ENCODE assay signal across 10 mouse cellular contexts in genomic region chr14:55177274-55177673, GRCm38 (mm10). TPM values are rescaled to one million over a fixed set of nuclear protein-coding genes. Genes with fewer than 3 reads are reported as not detected.
DNase-seq lines count a peak whose midpoint lies in the region; ATAC-seq and TF ChIP-seq lines count a peak whose summit lies in the region.
"Had no signal": no experiment of that assay in that cellular context is flagged by ENCODE, and none has a peak within 500 bp of the region (broad histone marks: within the 10 kb centered on the region; RNA-seq: fewer than 3 reads in every experiment).

No protein-coding gene starts in this region.

- H3K27me3 ChIP-seq in embryonic facial prominence, embryonic 11.5 days (ENCODE audit: control insufficient read depth, insufficient read depth, low read length) = no peaks in the 10 kb centered on the region
- H3K27me3 ChIP-seq in lung, postnatal 0 days (replicated peaks; ENCODE audit: insufficient read depth, low read length) = no peaks in the 10 kb centered on the region

- H3K27ac ChIP-seq in embryonic facial prominence, embryonic 11.5 days (replicated peaks; ENCODE audit: low read depth, low read length) = no peak overlapping the region
- H3K27ac ChIP-seq in lung, postnatal 0 days (ENCODE audit: low read length) = no peak overlapping the region
- H3K27ac ChIP-seq: neural tube, embryonic 12.5 days had no signal

- peak; percentile 80 for TF ChIP-seq CTCF in lung, postnatal 0 days (IDR thresholded peaks at IDR 0.05)

- H3K9me3 ChIP-seq in embryonic facial prominence, embryonic 11.5 days (replicated peaks; ENCODE audit: control insufficient read depth, low read length) = no peaks in the 10 kb centered on the region
- no peaks in the 10 kb centered on the region for H3K9me3 ChIP-seq in lung, postnatal 0 days (ENCODE audit: low read length)
- H3K9me3 ChIP-seq: neural tube, embryonic 12.5 days had no signal

- H3K4me3 ChIP-seq in embryonic facial prominence, embryonic 11.5 days (ENCODE audit: low read depth, low read length) = no peak overlapping the region
- no peak overlapping the region for H3K4me3 ChIP-seq in lung, postnatal 0 days (ENCODE audit: low read depth, low read length)
- H3K4me3 ChIP-seq: neural tube, embryonic 12.5 days had no signal

- no peak overlapping the region for H3K4me2 ChIP-seq in embryonic facial prominence, embryonic 11.5 days (ENCODE audit: low read depth, low read length)
- no peak overlapping the region for H3K4me2 ChIP-seq in lung, postnatal 0 days (replicated peaks; ENCODE audit: low read depth, low read length)
- H3K4me2 ChIP-seq: neural tube, embryonic 12.5 days had no signal

- no peaks in the 10 kb centered on the region for H3K4me1 ChIP-seq in embryonic facial prominence, embryonic 11.5 days (ENCODE audit: control insufficient read depth, insufficient read depth, low read length)
- H3K4me1 ChIP-seq in lung, postnatal 0 days (ENCODE audit: insufficient read depth, low read depth, low read length) = no peaks in the 10 kb centered on the region
- H3K4me1 ChIP-seq: neural tube, embryonic 12.5 days had no signal

- 34% methylated on average over 5 of the region's 5 CpGs for WGBS in embryonic facial prominence, embryonic 11.5 days
- 32% methylated on average over 5 of the region's 5 CpGs for WGBS in lung, postnatal 0 days

- DNase-seq in CD4-positive, CD25-positive, alpha-beta regulatory T cell, adult 2 months (ENCODE audit: low read depth, low spot score) = peak; percentile 69
- peak; percentile 61 for DNase-seq in A20 (ENCODE audit: low read depth, low spot score)
- peak; percentile 77 to 82 for DNase-seq in adrenal gland, postnatal 36 days
- peak; percentile 55 for DNase-seq in embryonic facial prominence, embryonic 11.5 days (ENCODE audit: low spot score)
- DNase-seq in kidney, postnatal 14 days = peak; percentile 58
- peak; percentile 41 for DNase-seq in lung, postnatal 0 days (ENCODE audit: low spot score)
- DNase-seq in right cerebral cortex, postnatal 36 days (ENCODE audit: low spot score in 2 of 2) = peak; percentile 45 to 50

- ATAC-seq in CD4-positive, CD25-positive, alpha-beta regulatory T cell, adult 4 months = no peak
- no peak for ATAC-seq in embryonic facial prominence, embryonic 11.5 days (replicated peaks; ENCODE audit: insufficient number of reproducible peaks, low FRiP score, low TSS enrichment, low read depth)
- no peak for ATAC-seq in lung, postnatal 0 days

- no peak overlapping the region for H3K9ac ChIP-seq in embryonic facial prominence, embryonic 11.5 days (replicated peaks; ENCODE audit: low read length)
- H3K9ac ChIP-seq in lung, postnatal 0 days (replicated peaks; ENCODE audit: low read depth) = no peak overlapping the region
- H3K9ac ChIP-seq: neural tube, embryonic 12.5 days had no signal

- H3K36me3 ChIP-seq in embryonic facial prominence, embryonic 11.5 days (replicated peaks; ENCODE audit: control insufficient read depth, insufficient read depth, low read depth, low read length) = no peaks in the 10 kb centered on the region
- H3K36me3 ChIP-seq in lung, postnatal 0 days (ENCODE audit: insufficient read depth, low read length) = no peaks in the 10 kb centered on the region
- H3K36me3 ChIP-seq: neural tube, embryonic 12.5 days had no signal

- no peak for TF ChIP-seq EP300 in lung, postnatal 0 days (IDR thresholded peaks at IDR 0.05)

RNA-seq across cellular contexts. Expression of gene Dhrs2, which starts 44.5 kb away (rescaled TPM):
- polyA plus RNA-seq in CD4-positive, CD25-positive, alpha-beta regulatory T cell, adult 4 months (2017; shearing (Covaris generic)) = not detected
- not detected for total RNA-seq in adrenal gland, postnatal 36 days (2021)
- 0.52 TPM in 1 of 2 replicates, not detected in the other for polyA plus RNA-seq in embryonic facial prominence, embryonic 11.5 days (2014; fragmentation: Nextera tagmentation; extraction: Ambion mirVana)
- 0.23 TPM in 1 of 2 replicates, not detected in the other for polyA plus RNA-seq in lung, postnatal 0 days (2015; fragmentation: Nextera tagmentation; extraction: Ambion mirVana)
- polyA plus RNA-seq: gonadal fat pad, adult 2 months had no signal
